Comparison of ENCODE assay signal across 20 mouse cellular contexts in genomic region chr17:24860076-24860475, GRCm38 (mm10). TPM values are rescaled to one million over a fixed set of nuclear protein-coding genes. Genes with fewer than 3 reads are reported as not detected.
A peak's percentile ranks its signal among the peaks of the same experiment; 100 is the strongest.
DNase-seq lines count a peak whose midpoint lies in the region; ATAC-seq and TF ChIP-seq lines count a peak whose summit lies in the region.
"Had no signal": no experiment of that assay in that cellular context is flagged by ENCODE, and none has a peak within 500 bp of the region (broad histone marks: within the 10 kb centered on the region; RNA-seq: fewer than 3 reads in every experiment).

No protein-coding gene starts in this region.

- peaks cover 89% of the 10 kb centered on the region for H3K36me3 ChIP-seq in liver, embryonic 15.5 days (replicated peaks)
- H3K36me3 ChIP-seq in kidney, embryonic 14.5 days (ENCODE audit: control insufficient read depth, insufficient read depth, low read length), result peaks cover 20% of the 10 kb centered on the region

- DNase-seq in heart, adult 11 months, result peak; percentile 68
- DNase-seq in heart, adult 9 months (ENCODE audit: low spot score in 2 of 2), result no peak
- peak; percentile 46 to 50 for DNase-seq in spleen, postnatal 14 days (ENCODE audit: low spot score in 2 of 2)
- no peak for DNase-seq in layer of hippocampus, adult 9-10 months (ENCODE audit: low spot score)
- no peak for DNase-seq in heart, postnatal 14 days
- DNase-seq: cerebellum, adult 2 months; gastrocnemius, postnatal 25 days; kidney, adult 9 months; lung, postnatal 14 days; thymus, postnatal 36 days had no signal

- peak; percentile 69 for TF ChIP-seq POLR2A in bone marrow, adult 2 months (IDR thresholded peaks at IDR 0.05; ENCODE audit: borderline replicate concordance, control insufficient read depth, low read depth, low read length)

- no peaks in the 10 kb centered on the region for H3K27me3 ChIP-seq in liver, embryonic 15.5 days
- no peaks in the 10 kb centered on the region for H3K27me3 ChIP-seq in kidney, embryonic 14.5 days (ENCODE audit: control insufficient read depth, insufficient read depth, low read length)
- H3K27me3 ChIP-seq: heart, embryonic 12.5 days; limb, embryonic 12.5 days; midbrain, embryonic 12.5 days; Patski had no signal

- H3K4me2 ChIP-seq in liver, embryonic 15.5 days, result peak overlapping the region; percentile 57
- no peak overlapping the region for H3K4me2 ChIP-seq in kidney, embryonic 14.5 days (replicated peaks; ENCODE audit: low read depth, low read length)
- H3K4me2 ChIP-seq: heart, embryonic 12.5 days; limb, embryonic 12.5 days; midbrain, embryonic 12.5 days had no signal

- H3K9me3 ChIP-seq in liver, embryonic 15.5 days (replicated peaks), result no peaks in the 10 kb centered on the region
- no peaks in the 10 kb centered on the region for H3K9me3 ChIP-seq in kidney, embryonic 14.5 days (ENCODE audit: control insufficient read depth, low read length)
- H3K9me3 ChIP-seq: heart, embryonic 12.5 days; limb, embryonic 12.5 days; midbrain, embryonic 12.5 days had no signal

- 63% methylated on average over 8 of the region's 8 CpGs for WGBS in bone marrow, adult 2 months
- WGBS in liver, embryonic 15.5 days (ENCODE audit: insufficient replicate concordance), result 84% methylated on average over 8 of the region's 8 CpGs
- 91% methylated on average over 8 of the region's 8 CpGs for WGBS in kidney, embryonic 14.5 days

- H3K4me1 ChIP-seq in bone marrow, adult 2 months (ENCODE audit: control insufficient read depth, insufficient read depth, low read length), result peaks cover 3% of the 10 kb centered on the region; the same call in 1 of the 2 replicates
- H3K4me1 ChIP-seq in liver, embryonic 15.5 days (replicated peaks), result peaks cover 63% of the 10 kb centered on the region
- no peaks in the 10 kb centered on the region for H3K4me1 ChIP-seq in kidney, embryonic 14.5 days (ENCODE audit: control insufficient read depth, insufficient read depth, low read length)
- H3K4me1 ChIP-seq: heart, embryonic 12.5 days; limb, embryonic 12.5 days; midbrain, embryonic 12.5 days had no signal

- peak overlapping the region; percentile 85 for H3K27ac ChIP-seq in bone marrow, adult 2 months (ENCODE audit: control insufficient read depth, insufficient read depth, low read depth, low read length, poor library complexity)
- H3K27ac ChIP-seq in liver, embryonic 15.5 days (replicated peaks), result peak overlapping the region; percentile 92
- H3K27ac ChIP-seq in kidney, embryonic 14.5 days (ENCODE audit: low read depth, low read length), result no peak overlapping the region
- H3K27ac ChIP-seq: limb, embryonic 12.5 days; midbrain, embryonic 12.5 days had no signal

- no peak for TF ChIP-seq CTCF in bone marrow, adult 2 months (IDR thresholded peaks at IDR 0.05; ENCODE audit: control insufficient read depth, insufficient read depth, low read length)

- H3K4me3 ChIP-seq in bone marrow, adult 2 months (replicated peaks; ENCODE audit: control insufficient read depth, low read depth, low read length), result peak overlapping the region; percentile 16
- H3K4me3 ChIP-seq in liver, embryonic 15.5 days (replicated peaks), result peak overlapping the region; percentile 17
- no peak overlapping the region for H3K4me3 ChIP-seq in kidney, embryonic 14.5 days (ENCODE audit: low read length)
- H3K4me3 ChIP-seq: heart, embryonic 12.5 days; limb, embryonic 12.5 days; midbrain, embryonic 12.5 days had no signal

- peak; percentile 76 for ATAC-seq in liver, embryonic 15.5 days (ENCODE audit: insufficient read depth)
- no peak for ATAC-seq in kidney, embryonic 14.5 days (ENCODE audit: low FRiP score, low TSS enrichment)
- ATAC-seq: Patski had no signal

- H3K9ac ChIP-seq in liver, embryonic 15.5 days, result peak overlapping the region; percentile 44; the same call in 1 of the 2 replicates
- H3K9ac ChIP-seq in kidney, embryonic 14.5 days (ENCODE audit: low read depth, low read length), result no peak overlapping the region
- H3K9ac ChIP-seq: heart, embryonic 12.5 days; limb, embryonic 12.5 days; midbrain, embryonic 12.5 days had no signal

- intact Hi-C loops in heart, postnatal 14 days (cut with DNase I), result no loop called here

RNA-seq across cellular contexts. Expression of gene Igfals, which starts 5.7 kb away (rescaled TPM):
- not detected in 2 replicates for polyA plus RNA-seq in bone marrow, adult 2 months (2011; ENCODE audit: insufficient read depth, insufficient read length, low replicate concordance, missing spikeins)
- polyA plus RNA-seq in liver, embryonic 15.5 days (2015; fragmentation: Nextera tagmentation; extraction: Ambion mirVana), result 9.6 and 11.5 TPM in 2 replicates
- polyA plus RNA-seq in kidney, embryonic 14.5 days (2014; fragmentation: Nextera tagmentation; extraction: Ambion mirVana), result 0.49 and 1.0 TPM in 2 replicates
- 1 to 10 TPM; 8.3 to 8.4 TPM for total RNA-seq in heart, postnatal 14 days (2021)
- total RNA-seq: hematopoietic stem cell, adult 5-6 weeks; left cerebral cortex, adult 18-20 months had no signal
- polyA plus RNA-seq: cortical plate, adult 2 months had no signal

RNA-seq across cellular contexts. Expression of gene Fahd1, which starts 9.9 kb away (rescaled TPM):
- polyA plus RNA-seq in bone marrow, adult 2 months (2011; ENCODE audit: insufficient read depth, insufficient read length, low replicate concordance, missing spikeins), result 51.5 and 67.1 TPM in 2 replicates
- 41.1 and 44.2 TPM in 2 replicates for polyA plus RNA-seq in liver, embryonic 15.5 days (2015; fragmentation: Nextera tagmentation; extraction: Ambion mirVana)
- polyA plus RNA-seq in kidney, embryonic 14.5 days (2014; fragmentation: Nextera tagmentation; extraction: Ambion mirVana), result 30.4 and 34.1 TPM in 2 replicates
- total RNA-seq in heart, postnatal 14 days (2021), result 10 to 100 TPM; 70.8 to 78.1 TPM

RNA-seq across cellular contexts. Expression of gene Hagh, which starts 20.1 kb away (rescaled TPM):
- polyA plus RNA-seq in bone marrow, adult 2 months (2011; ENCODE audit: insufficient read depth, insufficient read length, low replicate concordance, missing spikeins), result 92.4 and 146 TPM in 2 replicates
- polyA plus RNA-seq in liver, embryonic 15.5 days (2015; fragmentation: Nextera tagmentation; extraction: Ambion mirVana), result 117 and 135 TPM in 2 replicates
- 46.6 and 55.4 TPM in 2 replicates for polyA plus RNA-seq in kidney, embryonic 14.5 days (2014; fragmentation: Nextera tagmentation; extraction: Ambion mirVana)
- 100 to 1,000 TPM; 109 to 122 TPM for total RNA-seq in heart, postnatal 14 days (2021)

RNA-seq across cellular contexts. Expression of gene Nubp2, which starts 26.1 kb away (rescaled TPM):
- 34.2 and 45.6 TPM in 2 replicates for polyA plus RNA-seq in bone marrow, adult 2 months (2011; ENCODE audit: insufficient read depth, insufficient read length, low replicate concordance, missing spikeins)
- 68.1 and 73.5 TPM in 2 replicates for polyA plus RNA-seq in liver, embryonic 15.5 days (2015; fragmentation: Nextera tagmentation; extraction: Ambion mirVana)
- polyA plus RNA-seq in kidney, embryonic 14.5 days (2014; fragmentation: Nextera tagmentation; extraction: Ambion mirVana), result 57.1 and 61.8 TPM in 2 replicates
- 10 to 100 TPM; 19.9 to 21.8 TPM for total RNA-seq in heart, postnatal 14 days (2021)

RNA-seq across cellular contexts. Expression of gene Spsb3, which starts 26.4 kb away (rescaled TPM):
- polyA plus RNA-seq in bone marrow, adult 2 months (2011; ENCODE audit: insufficient read depth, insufficient read length, low replicate concordance, missing spikeins), result 37.8 and 47.2 TPM in 2 replicates
- 45.2 and 48.4 TPM in 2 replicates for polyA plus RNA-seq in liver, embryonic 15.5 days (2015; fragmentation: Nextera tagmentation; extraction: Ambion mirVana)
- 32.1 and 36.8 TPM in 2 replicates for polyA plus RNA-seq in kidney, embryonic 14.5 days (2014; fragmentation: Nextera tagmentation; extraction: Ambion mirVana)
- 10 to 100 TPM; 32.4 to 39.3 TPM for total RNA-seq in heart, postnatal 14 days (2021)

Comparison
In these comparisons a context has a peak if more than half of its experiments do, and no peak if none do; other contexts are left out.
1. DNase-seq: peak in heart, adult 11 months (single experiment) and spleen, postnatal 14 days (2 of 2); none in heart, adult 9 months (0 of 2), layer of hippocampus, adult 9-10 months (single experiment) and heart, postnatal 14 days (0 of 2).